Mouse (Mus musculus) liver, adult 2 months (tissue): ENCODE measurements around the gene Gm20388.

ENCODE experiments used
- CTCF ChIP-seq: fragments of 200-500 bp; IDR thresholded peaks from 2 replicates; pipeline ENCODE4 v1.5.1; 2011; ENCODE audit warnings: low read depth, low read length, control low read depth
- POLR2A ChIP-seq: fragments of 200-500 bp; IDR thresholded peaks from 2 replicates; pipeline ENCODE4 v1.6.1; 2011; ENCODE audit warnings: low read length, control low read depth; ENCODE audit not compliant: insufficient read depth; ENCODE audit errors: extremely low read depth

- TF ChIP-seq CTCF (no peak), POLR2A (peak; percentile 49; the same call in 1 of the 2 replicates)
These were observed 626.7 kb downstream of the Gm20388 start for GRCm38 (mm10) chr8:120537207-120537817.
